Mouse (Mus musculus): ENCODE measurements around the gene Kcns1. TPM values are rescaled to one million over a fixed set of nuclear protein-coding genes. Genes with fewer than 3 reads are reported as not detected.
"Not testable (repeated sequence)": the region's sequence is repeated elsewhere in the genome, so short reads cannot be mapped to it uniquely, and the experiment has no call there.

The Kcns1 gene
- 0.85 and 1.2 TPM in 2 replicates for polyA plus RNA-seq (2014; fragmentation: Nextera tagmentation; extraction: Ambion mirVana)

GRCm38 (mm10) chr2:164170902-164171301, at the start of gene Kcns1:
TSS of gene Kcns1 (minus strand) at chr2:164171113.
- H3K36me3 ChIP-seq (ENCODE audit: control insufficient read depth, insufficient read depth, low read length) = no peaks in the 10 kb centered on the region
- peak within 1 kb of the TSS; percentile 68 for H3K4me2 ChIP-seq (ENCODE audit: low read depth, low read length)
- peaks cover 31% of the 10 kb centered on the region for H3K4me1 ChIP-seq (ENCODE audit: control insufficient read depth, insufficient read depth, low read length)
- H3K9ac ChIP-seq (ENCODE audit: low read depth, low read length) = peak within 1 kb of the TSS; percentile 55
- no peak for DNase-seq (ENCODE audit: low spot score)
- 0% methylated on average over 16 of the region's 29 CpGs for WGBS
- no peak for ATAC-seq (ENCODE audit: low read depth)
- H3K27ac ChIP-seq (replicated peaks; ENCODE audit: low read depth, low read length) = no peak within 1 kb of the TSS
- H3K4me3 ChIP-seq (ENCODE audit: low read depth, low read length) = peak within 1 kb of the TSS; percentile 37
- peaks cover 66% of the 10 kb centered on the region for H3K27me3 ChIP-seq (replicated peaks; ENCODE audit: control insufficient read depth, insufficient read depth, low read length)
- H3K9me3 ChIP-seq (ENCODE audit: control insufficient read depth, low read length) = no peaks in the 10 kb centered on the region

DNA sequence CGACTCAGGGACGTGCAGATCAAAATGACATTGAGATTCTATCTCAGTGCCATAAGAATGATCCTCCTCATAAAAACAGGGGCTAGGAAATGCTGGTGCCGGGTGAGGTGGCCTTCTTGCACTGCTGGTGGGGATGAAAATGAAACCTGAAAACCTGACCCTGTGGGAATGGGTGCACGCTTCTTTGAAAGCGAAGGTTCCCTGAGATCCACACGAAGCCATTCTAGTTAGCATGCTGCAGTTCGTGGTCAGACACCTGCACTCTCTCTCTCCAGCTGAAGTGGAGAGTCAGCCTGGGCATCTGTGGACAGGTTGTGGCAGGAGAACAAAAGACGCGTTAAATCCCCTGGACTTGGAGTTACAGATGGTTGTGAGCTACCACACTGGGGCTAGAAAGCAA, 48.4 kb upstream of the Kcns1 start:
- ATAC-seq (ENCODE audit: low read depth) (no peak), DNase-seq (ENCODE audit: low spot score) (no peak)
- WGBS = 90% methylated on average over 9 of the region's 9 CpGs
- H3K36me3 ChIP-seq (ENCODE audit: control insufficient read depth, insufficient read depth, low read length) = no peaks in the 10 kb centered on the region
- no peak overlapping the region for H3K4me3 ChIP-seq (ENCODE audit: low read depth, low read length)
- no peaks in the 10 kb centered on the region for H3K4me1 ChIP-seq (ENCODE audit: control insufficient read depth, insufficient read depth, low read length)
- H3K27ac ChIP-seq (replicated peaks; ENCODE audit: low read depth, low read length) = no peak overlapping the region
- no peak overlapping the region for H3K4me2 ChIP-seq (ENCODE audit: low read depth, low read length)
- H3K9ac ChIP-seq (ENCODE audit: low read depth, low read length) = no peak overlapping the region
- H3K27me3 ChIP-seq (replicated peaks; ENCODE audit: control insufficient read depth, insufficient read depth, low read length) = no peaks in the 10 kb centered on the region
- H3K9me3 ChIP-seq (ENCODE audit: control insufficient read depth, low read length) = no peaks in the 10 kb centered on the region

- H3K27ac ChIP-seq (replicated peaks; ENCODE audit: low read depth, low read length) = no peak overlapping the region
- whole genome bisulfite sequencing = 88% methylated on average over 5 of the region's 5 CpGs
Observed at GRCm38 (mm10) chr2:164212711-164213110, 41.8 kb upstream of the Kcns1 start.

GRCm38 (mm10) chr2:164210892-164211291, 40.0 kb upstream of the Kcns1 start:
- ATAC-seq (ENCODE audit: low read depth) = no peak
- Histone ChIP-seq H3K27ac (replicated peaks; ENCODE audit: low read depth, low read length) (no peak overlapping the region), H3K4me3 (ENCODE audit: low read depth, low read length) (no peak overlapping the region), H3K27me3 (replicated peaks; ENCODE audit: control insufficient read depth, insufficient read depth, low read length) (no peaks in the 10 kb centered on the region), H3K9ac (ENCODE audit: low read depth, low read length) (no peak overlapping the region), H3K36me3 (ENCODE audit: control insufficient read depth, insufficient read depth, low read length) (no peaks in the 10 kb centered on the region), H3K4me2 (ENCODE audit: low read depth, low read length) (no peak overlapping the region), H3K9me3 (ENCODE audit: control insufficient read depth, low read length) (no peaks in the 10 kb centered on the region), H3K4me1 (ENCODE audit: control insufficient read depth, insufficient read depth, low read length) (no peaks in the 10 kb centered on the region)
- 87% methylated on average over 4 of the region's 4 CpGs for WGBS
- DNase-seq (ENCODE audit: low spot score) = no peak

More at GRCm38 (mm10) chr2:164212711-164213110, 41.8 kb upstream of the Kcns1 start:
- no peak overlapping the region for H3K9ac ChIP-seq (ENCODE audit: low read depth, low read length)
- no peaks in the 10 kb centered on the region for H3K27me3 ChIP-seq (replicated peaks; ENCODE audit: control insufficient read depth, insufficient read depth, low read length)
- H3K4me1 ChIP-seq (ENCODE audit: control insufficient read depth, insufficient read depth, low read length) = no peaks in the 10 kb centered on the region
- H3K9me3 ChIP-seq (ENCODE audit: control insufficient read depth, low read length) = no peaks in the 10 kb centered on the region
- ATAC-seq (ENCODE audit: low read depth) (no peak), DNase-seq (ENCODE audit: low spot score) (no peak)
- no peaks in the 10 kb centered on the region for H3K36me3 ChIP-seq (ENCODE audit: control insufficient read depth, insufficient read depth, low read length)
- no peak overlapping the region for H3K4me2 ChIP-seq (ENCODE audit: low read depth, low read length)
- H3K4me3 ChIP-seq (ENCODE audit: low read depth, low read length) = no peak overlapping the region

GRCm38 (mm10) chr2:164206676-164207075, 35.8 kb upstream of the Kcns1 start:
- Histone ChIP-seq H3K9ac (ENCODE audit: low read depth, low read length) (no peak overlapping the region), H3K4me3 (ENCODE audit: low read depth, low read length) (no peak overlapping the region), H3K27ac (replicated peaks; ENCODE audit: low read depth, low read length) (no peak overlapping the region), H3K4me2 (ENCODE audit: low read depth, low read length) (no peak overlapping the region), H3K4me1 (ENCODE audit: control insufficient read depth, insufficient read depth, low read length) (no peaks in the 10 kb centered on the region), H3K36me3 (ENCODE audit: control insufficient read depth, insufficient read depth, low read length) (no peaks in the 10 kb centered on the region), H3K27me3 (replicated peaks; ENCODE audit: control insufficient read depth, insufficient read depth, low read length) (no peaks in the 10 kb centered on the region), H3K9me3 (ENCODE audit: control insufficient read depth, low read length) (no peaks in the 10 kb centered on the region)
- ATAC-seq (ENCODE audit: low read depth) (no peak), DNase-seq (ENCODE audit: low spot score) (no peak)
- WGBS = 71% methylated on average over 4 of the region's 4 CpGs

GRCm38 (mm10) chr2:164206011-164206410, 35.1 kb upstream of the Kcns1 start:
- H3K9me3 ChIP-seq (ENCODE audit: control insufficient read depth, low read length) = not testable (repeated sequence)
- 92% methylated on average over 10 of the region's 10 CpGs for WGBS

DNA sequence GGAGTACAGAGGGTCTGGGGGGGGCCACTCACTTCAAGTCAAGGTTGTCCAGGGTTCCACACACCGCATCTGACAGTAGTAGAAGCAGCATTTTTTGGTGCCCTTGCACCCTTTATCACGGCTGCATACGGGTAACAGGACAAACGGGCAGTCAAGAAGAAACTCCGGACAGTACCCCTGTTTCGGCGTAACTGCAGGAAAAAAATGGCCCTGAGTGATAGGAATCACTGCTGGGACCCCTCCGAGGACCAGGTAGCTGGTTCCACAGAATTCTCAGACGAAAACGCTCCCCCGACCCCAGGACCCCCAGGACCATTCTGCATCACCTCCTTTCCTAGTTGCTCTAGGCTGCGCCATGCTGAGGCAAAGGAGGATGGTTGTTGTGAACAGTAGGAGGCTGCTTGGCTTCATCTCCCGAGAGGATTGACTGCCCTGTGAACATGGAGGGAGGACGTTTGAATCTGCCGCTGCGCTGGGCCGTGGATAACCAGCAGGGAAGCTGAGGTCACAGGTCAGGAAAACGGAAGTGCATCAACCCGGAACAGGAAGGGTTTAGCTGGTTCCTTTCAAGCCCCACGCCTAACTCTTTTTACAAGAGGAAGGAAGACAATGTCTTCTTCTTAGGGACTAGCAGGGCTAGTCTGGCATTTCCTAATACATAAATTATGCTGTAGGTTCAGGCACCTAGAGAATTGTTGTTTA, 28.9 kb upstream of the Kcns1 start, which contains the start of gene Wfdc15a:
Wfdc15a (minus strand) TSS at position 505 of the 702 bp plus-strand sequence.
- WGBS = 72% methylated on average over 20 of the region's 20 CpGs

More at GRCm38 (mm10) chr2:164206011-164206410, 35.1 kb upstream of the Kcns1 start:
- not testable (repeated sequence) for DNase-seq (ENCODE audit: low spot score); H3K4me2 ChIP-seq (ENCODE audit: low read depth, low read length); H3K36me3 ChIP-seq (ENCODE audit: control insufficient read depth, insufficient read depth, low read length); H3K4me3 ChIP-seq (ENCODE audit: low read depth, low read length); H3K9ac ChIP-seq (ENCODE audit: low read depth, low read length); H3K27me3 ChIP-seq (replicated peaks; ENCODE audit: control insufficient read depth, insufficient read depth, low read length); H3K4me1 ChIP-seq (ENCODE audit: control insufficient read depth, insufficient read depth, low read length); ATAC-seq (ENCODE audit: low read depth); H3K27ac ChIP-seq (replicated peaks; ENCODE audit: low read depth, low read length)

GRCm38 (mm10) chr2:164196700-164196990, 25.7 kb upstream of the Kcns1 start:
- Histone ChIP-seq H3K4me1 (ENCODE audit: control insufficient read depth, insufficient read depth, low read length) (no peaks in the 10 kb centered on the region), H3K27ac (replicated peaks; ENCODE audit: low read depth, low read length) (no peak overlapping the region), H3K4me2 (ENCODE audit: low read depth, low read length) (no peak overlapping the region), H3K36me3 (ENCODE audit: control insufficient read depth, insufficient read depth, low read length) (no peaks in the 10 kb centered on the region), H3K27me3 (replicated peaks; ENCODE audit: control insufficient read depth, insufficient read depth, low read length) (no peaks in the 10 kb centered on the region), H3K9ac (ENCODE audit: low read depth, low read length) (no peak overlapping the region), H3K9me3 (ENCODE audit: control insufficient read depth, low read length) (no peaks in the 10 kb centered on the region), H3K4me3 (ENCODE audit: low read depth, low read length) (no peak overlapping the region)
- DNase-seq (ENCODE audit: low spot score) = no peak
- WGBS = 78% methylated on average over 5 of the region's 5 CpGs
- no peak for ATAC-seq (ENCODE audit: low read depth)

More for the DNA sequence above, 28.9 kb upstream of the Kcns1 start, which contains the start of gene Wfdc15a:
- Histone ChIP-seq H3K27ac (replicated peaks; ENCODE audit: low read depth, low read length) (no peak within 1 kb of the TSS), H3K4me1 (ENCODE audit: control insufficient read depth, insufficient read depth, low read length) (no peaks in the 10 kb centered on the region), H3K36me3 (ENCODE audit: control insufficient read depth, insufficient read depth, low read length) (no peaks in the 10 kb centered on the region), H3K27me3 (replicated peaks; ENCODE audit: control insufficient read depth, insufficient read depth, low read length) (no peaks in the 10 kb centered on the region), H3K4me2 (ENCODE audit: low read depth, low read length) (no peak within 1 kb of the TSS), H3K9ac (ENCODE audit: low read depth, low read length) (no peak within 1 kb of the TSS), H3K4me3 (ENCODE audit: low read depth, low read length) (no peak within 1 kb of the TSS), H3K9me3 (ENCODE audit: control insufficient read depth, low read length) (no peaks in the 10 kb centered on the region)
- DNase-seq (ENCODE audit: low spot score) (no peak), ATAC-seq (ENCODE audit: low read depth) (no peak)
